Mouse (Mus musculus) layer of hippocampus, postnatal 36 days (tissue): ENCODE measurements around the gene Rbm39. TPM values are rescaled to one million over a fixed set of nuclear protein-coding genes. Genes with fewer than 3 reads are reported as not detected.

Experiments used
- total RNA-seq, 2 experiments: library from RNA; stranded (reverse); gene quantifications; 2 replicates each; pipeline ENCODE4 v1.2.3; 2021

Gene Rbm39
- total RNA-seq, 2 experiments from 2014 or later: 318 to 371 TPM

Other genes starting within 250 kb of the Rbm39 start
- 10 to 100 TPM; 76.9 to 81.8 TPM for gene Uqcc1, start 249.9 kb downstream of the Rbm39 start, total RNA-seq
- not detected for gene Gm15557, start 239.5 kb downstream of the Rbm39 start, total RNA-seq
- not detected for gene Gdf5, start 234.9 kb downstream of the Rbm39 start, total RNA-seq
- 10 to 100 TPM; 20.1 to 21.5 TPM for gene Cep250, start 223.8 kb downstream of the Rbm39 start, total RNA-seq
- 1 to 10 TPM; 1.6 to 2.0 TPM for gene 6430550D23Rik, start 172.3 kb downstream of the Rbm39 start, total RNA-seq
- 100 to 1,000 TPM; 181 to 202 TPM for gene Ergic3, start 172.2 kb downstream of the Rbm39 start, total RNA-seq
- not detected for gene Fer1l4, start 127.3 kb downstream of the Rbm39 start, total RNA-seq
- gene Spag4, start 115.1 kb downstream of the Rbm39 start, total RNA-seq: 1 to 10 TPM; 3.0 to 3.4 TPM
- gene Cpne1, start 68.3 kb downstream of the Rbm39 start, total RNA-seq: 10 to 100 TPM; 25.0 to 26.6 TPM
- gene Rbm12, start 68.3 kb downstream of the Rbm39 start, total RNA-seq: 10 to 100 TPM; 23.3 to 30.5 TPM
- 10 to 100 TPM; 23.6 to 23.8 TPM for gene Gm28036, start 53.1 kb downstream of the Rbm39 start, total RNA-seq
- 100 to 1,000 TPM; 159 to 179 TPM for gene Romo1, start 36.2 kb downstream of the Rbm39 start, total RNA-seq
- gene Nfs1, start 36.1 kb downstream of the Rbm39 start, total RNA-seq: 10 to 100 TPM; 41.5 to 45.7 TPM
- 100 to 1,000 TPM in 1 of 2 experiments, 10 to 100 TPM in 1; 94.5 to 101 TPM for gene Phf20, start 16.2 kb upstream of the Rbm39 start, total RNA-seq
- gene Cnbd2, start 132.1 kb upstream of the Rbm39 start, total RNA-seq: 1 to 10 TPM; 3.9 to 5.7 TPM
- 10 to 100 TPM; 89.5 to 94.7 TPM for gene Scand1, start 132.5 kb upstream of the Rbm39 start, total RNA-seq
- gene Epb41l1, start 240.7 kb upstream of the Rbm39 start, total RNA-seq: 100 to 1,000 TPM; 317 to 355 TPM